Mouse (Mus musculus): Measurements from ENCODE around the gene Acox2. TPM values are rescaled to one million over a fixed set of nuclear protein-coding genes. Genes with fewer than 3 reads are reported as not detected.

The Acox2 gene
- polyA plus RNA-seq, 1 experiment from 2014 or later = 1.5 TPM

GRCm38 (mm10) chr14:8214299-8215207 lies 44.6 kb downstream of the Acox2 start:
- ATAC-seq (ENCODE audit: low read depth) (peak; percentile 86), DNase-seq (ENCODE audit: low spot score) (peak; percentile 76)
- peak overlapping the region; percentile 82 for H3K9ac ChIP-seq (ENCODE audit: low read depth, low read length)
- no peaks in the 10 kb centered on the region for H3K36me3 ChIP-seq (ENCODE audit: control insufficient read depth, insufficient read depth, low read length)
- no peaks in the 10 kb centered on the region for H3K9me3 ChIP-seq (ENCODE audit: control insufficient read depth, low read length)
- peak overlapping the region; percentile 68 for H3K4me3 ChIP-seq (ENCODE audit: low read depth, low read length)
- peak overlapping the region; percentile 94 for H3K4me2 ChIP-seq (ENCODE audit: low read depth, low read length)
- 3% methylated on average over 29 of the region's 63 CpGs for WGBS
- no peaks in the 10 kb centered on the region for H3K27me3 ChIP-seq (replicated peaks; ENCODE audit: control insufficient read depth, insufficient read depth, low read length)
- peaks cover 21% of the 10 kb centered on the region for H3K4me1 ChIP-seq (ENCODE audit: control insufficient read depth, insufficient read depth, low read length)
- peak overlapping the region; percentile 93 for H3K27ac ChIP-seq (replicated peaks; ENCODE audit: low read depth, low read length)

DNA sequence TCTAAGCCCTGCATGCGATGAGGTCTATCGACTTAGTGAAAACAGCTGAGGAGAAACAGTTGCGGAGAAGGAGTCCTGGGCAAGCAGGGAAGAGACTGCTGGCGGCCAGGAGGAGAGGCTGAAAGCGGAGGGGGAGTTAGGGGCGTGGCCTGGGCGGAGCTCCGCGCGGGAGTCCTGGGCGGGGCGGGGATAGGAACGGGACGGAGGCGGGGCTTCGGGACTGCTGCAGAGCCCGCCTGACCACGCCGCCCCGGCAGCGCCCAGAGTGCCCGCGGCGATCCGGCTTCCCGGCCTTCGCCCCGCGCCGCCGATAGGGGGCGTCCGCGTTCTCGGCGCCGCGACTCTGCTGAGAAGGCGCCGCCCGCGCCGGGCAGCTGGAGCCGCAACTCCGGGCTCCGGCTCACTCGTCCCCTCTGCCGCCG lies 45.3 kb downstream of the Acox2 start, which contains the start of gene Kctd6:
Kctd6 (plus strand) TSS at position 338 of the 422 bp plus-strand sequence.
- Histone ChIP-seq H3K4me1 (ENCODE audit: control insufficient read depth, insufficient read depth, low read length) (peaks cover 17% of the 10 kb centered on the region), H3K27ac (replicated peaks; ENCODE audit: low read depth, low read length) (peak within 1 kb of the TSS; percentile 93), H3K9me3 (ENCODE audit: control insufficient read depth, low read length) (no peaks in the 10 kb centered on the region), H3K9ac (ENCODE audit: low read depth, low read length) (peak within 1 kb of the TSS; percentile 82), H3K4me2 (ENCODE audit: low read depth, low read length) (peak within 1 kb of the TSS; percentile 94), H3K27me3 (replicated peaks; ENCODE audit: control insufficient read depth, insufficient read depth, low read length) (no peaks in the 10 kb centered on the region), H3K36me3 (ENCODE audit: control insufficient read depth, insufficient read depth, low read length) (no peaks in the 10 kb centered on the region), H3K4me3 (ENCODE audit: low read depth, low read length) (peak within 1 kb of the TSS; percentile 68)
- 0% methylated on average over 4 of the region's 49 CpGs for WGBS
- ATAC-seq (ENCODE audit: low read depth) (peak; percentile 97), DNase-seq (ENCODE audit: low spot score) (peak; percentile 97)

DNA sequence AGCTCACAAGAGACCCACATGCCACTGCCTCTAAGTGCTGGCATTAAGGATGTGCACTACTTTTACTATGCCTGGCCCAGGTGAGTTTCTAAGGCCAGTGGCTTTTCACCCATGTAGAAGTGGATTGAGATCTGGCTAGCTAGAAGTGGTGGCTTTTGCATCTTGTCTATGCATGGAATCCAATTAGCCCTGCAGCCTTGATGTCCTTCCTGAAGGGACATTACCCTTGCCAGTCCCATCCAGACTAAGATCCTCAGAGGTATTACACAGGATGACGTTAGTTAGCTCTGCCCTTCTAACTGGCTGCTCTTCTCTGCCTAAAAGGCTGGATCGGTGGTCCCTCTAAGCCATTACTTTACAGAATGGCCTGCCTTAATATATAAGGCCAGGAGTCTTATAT lies 46.2 kb downstream of the Acox2 start:
- Histone ChIP-seq H3K4me1 (ENCODE audit: control insufficient read depth, insufficient read depth, low read length) (peaks cover 14% of the 10 kb centered on the region), H3K36me3 (ENCODE audit: control insufficient read depth, insufficient read depth, low read length) (no peaks in the 10 kb centered on the region), H3K4me2 (ENCODE audit: low read depth, low read length) (no peak overlapping the region), H3K27ac (replicated peaks; ENCODE audit: low read depth, low read length) (no peak overlapping the region), H3K4me3 (ENCODE audit: low read depth, low read length) (no peak overlapping the region), H3K9me3 (ENCODE audit: control insufficient read depth, low read length) (no peaks in the 10 kb centered on the region), H3K27me3 (replicated peaks; ENCODE audit: control insufficient read depth, insufficient read depth, low read length) (no peaks in the 10 kb centered on the region), H3K9ac (ENCODE audit: low read depth, low read length) (no peak overlapping the region)
- 76% methylated on average over 2 of the region's 2 CpGs for WGBS
- DNase-seq (ENCODE audit: low spot score) (no peak), ATAC-seq (ENCODE audit: low read depth) (no peak)

DNA sequence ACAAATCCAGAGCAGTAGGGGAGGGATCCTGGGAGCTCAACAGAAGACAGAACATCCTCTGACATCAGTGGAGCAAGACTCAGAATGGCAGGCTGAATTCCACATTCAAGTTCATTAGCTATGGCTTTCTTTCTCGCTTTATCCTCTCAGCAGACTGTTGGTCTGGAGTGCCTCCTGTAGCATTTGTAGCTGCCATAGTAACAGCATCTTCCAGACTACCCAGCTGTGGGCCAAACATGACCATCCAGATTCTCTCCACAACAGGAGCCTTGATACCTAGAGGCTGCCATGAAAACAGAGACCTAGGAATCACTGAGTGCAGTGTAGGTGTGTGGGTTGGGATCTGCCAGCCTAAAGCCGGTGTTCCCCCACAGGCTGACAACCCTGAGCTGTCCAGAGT lies 49.3 kb downstream of the Acox2 start:
- no peak overlapping the region for H3K4me2 ChIP-seq (ENCODE audit: low read depth, low read length)
- ATAC-seq (ENCODE audit: low read depth) (no peak), DNase-seq (ENCODE audit: low spot score) (no peak)
- no peak overlapping the region for H3K9ac ChIP-seq (ENCODE audit: low read depth, low read length)
- H3K9me3 ChIP-seq (ENCODE audit: control insufficient read depth, low read length) = no peaks in the 10 kb centered on the region
- 95% methylated on average over 2 of the region's 2 CpGs for WGBS
- H3K36me3 ChIP-seq (ENCODE audit: control insufficient read depth, insufficient read depth, low read length) = no peaks in the 10 kb centered on the region
- no peaks in the 10 kb centered on the region for H3K27me3 ChIP-seq (replicated peaks; ENCODE audit: control insufficient read depth, insufficient read depth, low read length)
- H3K4me3 ChIP-seq (ENCODE audit: low read depth, low read length) = no peak overlapping the region
- H3K4me1 ChIP-seq (ENCODE audit: control insufficient read depth, insufficient read depth, low read length) = peaks cover 3% of the 10 kb centered on the region
- no peak overlapping the region for H3K27ac ChIP-seq (replicated peaks; ENCODE audit: low read depth, low read length)

DNA sequence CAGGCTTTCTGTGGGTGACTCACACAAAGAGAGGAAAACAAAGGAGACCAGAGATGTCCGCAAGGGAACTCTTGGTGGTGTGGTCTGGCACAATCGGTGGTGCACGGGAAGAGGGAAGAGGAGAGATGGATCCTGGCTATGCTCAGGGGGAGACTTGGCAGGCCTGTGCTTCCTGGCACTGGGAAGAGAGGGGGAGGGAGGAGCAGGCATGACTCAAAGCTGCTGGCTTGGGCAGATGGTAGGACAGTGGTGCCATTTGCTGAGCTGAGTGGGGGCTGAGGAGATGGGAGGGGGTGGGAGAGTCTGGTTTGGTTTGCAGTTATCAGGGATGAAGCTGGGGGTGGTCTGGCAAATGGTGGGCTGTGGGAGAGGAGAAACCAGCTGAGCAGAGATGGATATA lies 50.3 kb downstream of the Acox2 start:
- Histone ChIP-seq H3K27ac (replicated peaks; ENCODE audit: low read depth, low read length) (no peak overlapping the region), H3K4me1 (ENCODE audit: control insufficient read depth, insufficient read depth, low read length) (no peaks in the 10 kb centered on the region; the same call in 1 of the 2 replicates), H3K36me3 (ENCODE audit: control insufficient read depth, insufficient read depth, low read length) (no peaks in the 10 kb centered on the region), H3K4me3 (ENCODE audit: low read depth, low read length) (no peak overlapping the region), H3K9ac (ENCODE audit: low read depth, low read length) (no peak overlapping the region), H3K9me3 (ENCODE audit: control insufficient read depth, low read length) (no peaks in the 10 kb centered on the region), H3K4me2 (ENCODE audit: low read depth, low read length) (no peak overlapping the region), H3K27me3 (replicated peaks; ENCODE audit: control insufficient read depth, insufficient read depth, low read length) (no peaks in the 10 kb centered on the region)
- no peak for DNase-seq (ENCODE audit: low spot score)
- no peak for ATAC-seq (ENCODE audit: low read depth)
- WGBS = 55% methylated on average over 3 of the region's 3 CpGs

DNA sequence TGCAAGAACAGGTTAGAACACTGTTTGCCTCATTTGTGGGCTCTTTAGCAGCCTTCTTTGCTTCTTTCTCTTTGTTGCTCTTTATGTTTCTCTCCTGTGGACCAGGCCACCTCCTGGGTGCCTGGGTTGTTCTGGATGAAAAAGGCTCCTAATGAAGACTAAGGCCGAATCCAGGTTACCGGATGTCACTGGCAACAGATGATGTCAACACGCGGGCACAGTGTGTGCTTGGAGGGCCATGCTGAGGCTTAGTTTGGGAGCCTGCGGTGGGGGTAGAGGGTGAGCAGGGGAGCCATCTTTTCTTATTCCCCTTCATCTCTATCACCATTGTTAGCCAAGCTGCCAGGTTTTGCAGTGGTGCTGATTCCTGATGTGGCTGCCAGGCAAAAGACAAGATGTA lies 51.6 kb downstream of the Acox2 start:
- Histone ChIP-seq H3K4me2 (ENCODE audit: low read depth, low read length) (no peak overlapping the region), H3K9me3 (ENCODE audit: control insufficient read depth, low read length) (no peaks in the 10 kb centered on the region), H3K4me3 (ENCODE audit: low read depth, low read length) (no peak overlapping the region), H3K9ac (ENCODE audit: low read depth, low read length) (no peak overlapping the region), H3K27me3 (replicated peaks; ENCODE audit: control insufficient read depth, insufficient read depth, low read length) (no peaks in the 10 kb centered on the region), H3K4me1 (ENCODE audit: control insufficient read depth, insufficient read depth, low read length) (no peaks in the 10 kb centered on the region; the same call in 1 of the 2 replicates), H3K36me3 (ENCODE audit: control insufficient read depth, insufficient read depth, low read length) (no peaks in the 10 kb centered on the region), H3K27ac (replicated peaks; ENCODE audit: low read depth, low read length) (no peak overlapping the region)
- ATAC-seq (ENCODE audit: low read depth) (no peak), DNase-seq (ENCODE audit: low spot score) (no peak)
- 70% methylated on average over 5 of the region's 5 CpGs for WGBS

DNA sequence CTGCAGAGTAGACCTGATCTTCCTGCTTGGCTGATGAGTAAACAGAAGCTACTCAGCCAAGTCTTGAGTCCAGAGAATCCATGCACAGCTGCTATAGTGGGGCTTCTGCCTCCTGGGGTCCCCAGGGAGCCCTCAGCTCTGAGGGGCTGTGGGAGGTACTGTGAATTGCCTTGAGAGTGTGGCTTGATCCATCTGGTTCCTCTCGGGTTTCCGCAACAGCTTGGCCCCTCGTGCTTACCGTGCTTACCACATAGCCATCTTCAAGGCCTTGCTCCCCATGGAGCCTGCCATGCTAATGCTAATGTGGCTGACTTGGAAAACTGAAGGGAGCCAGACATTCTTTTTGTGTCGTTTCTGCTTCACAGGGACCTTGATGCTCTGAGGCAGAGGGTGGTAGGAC lies 52.0 kb downstream of the Acox2 start:
- Histone ChIP-seq H3K9me3 (ENCODE audit: control insufficient read depth, low read length) (no peaks in the 10 kb centered on the region), H3K9ac (ENCODE audit: low read depth, low read length) (no peak overlapping the region), H3K27ac (replicated peaks; ENCODE audit: low read depth, low read length) (no peak overlapping the region), H3K4me3 (ENCODE audit: low read depth, low read length) (no peak overlapping the region), H3K4me1 (ENCODE audit: control insufficient read depth, insufficient read depth, low read length) (no peaks in the 10 kb centered on the region; the same call in 1 of the 2 replicates), H3K27me3 (replicated peaks; ENCODE audit: control insufficient read depth, insufficient read depth, low read length) (no peaks in the 10 kb centered on the region), H3K36me3 (ENCODE audit: control insufficient read depth, insufficient read depth, low read length) (no peaks in the 10 kb centered on the region), H3K4me2 (ENCODE audit: low read depth, low read length) (no peak overlapping the region)
- peak; percentile 90 for ATAC-seq (ENCODE audit: low read depth)
- 14% methylated on average over 5 of the region's 5 CpGs for WGBS
- DNase-seq (ENCODE audit: low spot score) = peak; percentile 70

DNA sequence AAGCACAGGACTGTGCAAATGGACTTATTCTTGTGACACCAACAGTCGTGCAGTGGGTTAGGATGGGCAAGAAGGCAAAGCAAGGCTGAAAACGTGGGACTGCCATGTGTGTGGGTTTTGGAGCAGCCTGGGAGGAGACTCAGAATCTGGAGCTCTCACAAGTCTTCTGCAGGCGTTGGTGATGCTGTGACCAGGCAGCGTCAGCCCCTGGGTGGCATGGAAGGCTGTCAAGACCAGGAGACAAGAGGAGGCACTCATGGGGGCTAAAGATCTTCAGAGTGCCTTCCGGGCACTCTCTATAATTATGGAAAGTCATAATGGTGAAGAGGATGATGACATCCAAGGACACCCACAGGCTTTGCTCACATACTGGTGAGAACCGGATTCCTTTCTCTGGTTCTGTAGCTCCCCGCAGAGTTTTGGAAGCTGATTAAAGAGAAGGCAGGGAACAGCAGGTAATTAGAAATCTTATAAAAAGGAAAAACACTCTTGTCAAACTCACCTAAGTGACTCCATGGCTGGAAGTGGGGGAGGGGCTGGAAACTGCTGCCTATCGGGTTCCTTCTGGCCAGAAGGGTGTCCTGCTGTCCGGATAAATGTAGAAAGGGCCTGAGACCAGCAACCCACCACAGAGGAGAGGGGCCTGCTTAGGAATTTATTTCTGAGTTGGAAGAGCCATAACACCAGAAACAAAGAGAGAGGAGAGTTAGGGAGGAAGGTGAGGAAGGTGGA lies 52.8 kb downstream of the Acox2 start:
- no peaks in the 10 kb centered on the region for H3K36me3 ChIP-seq (ENCODE audit: control insufficient read depth, insufficient read depth, low read length)
- H3K4me1 ChIP-seq (ENCODE audit: control insufficient read depth, insufficient read depth, low read length) = no peaks in the 10 kb centered on the region; the same call in 1 of the 2 replicates
- DNase-seq (ENCODE audit: low spot score) (no peak), ATAC-seq (ENCODE audit: low read depth) (no peak)
- H3K9ac ChIP-seq (ENCODE audit: low read depth, low read length) = no peak overlapping the region
- H3K4me2 ChIP-seq (ENCODE audit: low read depth, low read length) = no peak overlapping the region
- 51% methylated on average over 9 of the region's 9 CpGs for WGBS
- H3K4me3 ChIP-seq (ENCODE audit: low read depth, low read length) = no peak overlapping the region
- no peaks in the 10 kb centered on the region for H3K9me3 ChIP-seq (ENCODE audit: control insufficient read depth, low read length)
- no peaks in the 10 kb centered on the region for H3K27me3 ChIP-seq (replicated peaks; ENCODE audit: control insufficient read depth, insufficient read depth, low read length)
- H3K27ac ChIP-seq (replicated peaks; ENCODE audit: low read depth, low read length) = no peak overlapping the region

Measured in embryonic facial prominence, embryonic 14.5 days (tissue).